21 mouse cellular contexts compared by ENCODE assay signal in the genomic region with DNA sequence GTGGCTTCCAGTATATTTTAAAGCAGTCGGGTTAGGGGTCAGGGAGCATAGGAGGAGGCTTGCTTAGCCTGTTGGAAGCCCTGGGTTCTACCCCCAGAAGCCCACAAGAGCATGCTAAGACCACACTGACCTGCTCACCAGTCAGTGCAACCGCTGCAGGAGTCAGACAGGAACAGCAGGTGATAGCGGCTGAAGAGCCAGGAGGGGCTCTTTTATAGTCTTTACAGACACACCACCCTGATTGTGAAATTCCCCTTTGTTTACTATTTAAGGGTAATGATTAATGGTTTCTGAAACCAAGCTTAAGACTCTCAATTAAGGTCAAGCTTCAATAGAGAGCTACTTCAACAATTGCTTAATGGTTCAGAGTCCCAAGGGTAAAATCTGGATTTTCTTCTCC. TPM values are rescaled to one million over a fixed set of nuclear protein-coding genes. Genes with fewer than 3 reads are reported as not detected.
DNase-seq lines count a peak whose midpoint lies in the region; ATAC-seq and TF ChIP-seq lines count a peak whose summit lies in the region.
"Had no signal": no experiment of that assay in that cellular context is flagged by ENCODE, and none has a peak within 500 bp of the region (broad histone marks: within the 10 kb centered on the region; RNA-seq: fewer than 3 reads in every experiment).

TSS of gene S100g (minus strand) at position 217 of the 400 bp plus-strand sequence.

- H3K4me3 ChIP-seq in lung, embryonic 16.5 days (ENCODE audit: low read length), result no peak within 1 kb of the TSS
- H3K4me3 ChIP-seq in kidney, embryonic 15.5 days (replicated peaks), result no peak within 1 kb of the TSS
- no peak within 1 kb of the TSS for H3K4me3 ChIP-seq in lung, postnatal 0 days (ENCODE audit: low read depth, low read length)
- no peak within 1 kb of the TSS for H3K4me3 ChIP-seq in hindbrain, embryonic 16.5 days (ENCODE audit: low read length)
- H3K4me3 ChIP-seq: embryonic facial prominence, embryonic 15.5 days; forebrain, embryonic 15.5 days; heart, embryonic 10.5 days; lung, embryonic 15.5 days had no signal

- H3K27ac ChIP-seq in lung, embryonic 16.5 days (ENCODE audit: low read length), result no peak within 1 kb of the TSS
- H3K27ac ChIP-seq in kidney, embryonic 15.5 days, result 0 out of 2 replicates have a peak within 1 kb of the TSS, but pooled peaks have one; percentile 9
- H3K27ac ChIP-seq in lung, postnatal 0 days (ENCODE audit: low read length), result no peak within 1 kb of the TSS
- no peak within 1 kb of the TSS for H3K27ac ChIP-seq in hindbrain, embryonic 16.5 days (ENCODE audit: low read depth, low read length)
- H3K27ac ChIP-seq: embryonic facial prominence, embryonic 15.5 days; forebrain, embryonic 15.5 days; heart, embryonic 10.5 days; lung, embryonic 15.5 days had no signal

- no peak within 1 kb of the TSS for H3K4me2 ChIP-seq in lung, embryonic 16.5 days (ENCODE audit: low read depth, low read length)
- H3K4me2 ChIP-seq in kidney, embryonic 15.5 days, result no peak within 1 kb of the TSS
- no peak within 1 kb of the TSS for H3K4me2 ChIP-seq in lung, postnatal 0 days (replicated peaks; ENCODE audit: low read depth, low read length)
- no peak within 1 kb of the TSS for H3K4me2 ChIP-seq in hindbrain, embryonic 16.5 days (ENCODE audit: low read length)
- H3K4me2 ChIP-seq: embryonic facial prominence, embryonic 15.5 days; forebrain, embryonic 15.5 days; lung, embryonic 15.5 days; midbrain, embryonic 11.5 days had no signal

- H3K27me3 ChIP-seq in lung, embryonic 16.5 days (ENCODE audit: control insufficient read depth, insufficient read depth, low read depth, low read length), result no peaks in the 10 kb centered on the region
- peaks cover 21% of the 10 kb centered on the region for H3K27me3 ChIP-seq in kidney, embryonic 15.5 days
- H3K27me3 ChIP-seq in lung, postnatal 0 days (replicated peaks; ENCODE audit: insufficient read depth, low read length), result no peaks in the 10 kb centered on the region
- H3K27me3 ChIP-seq in hindbrain, embryonic 16.5 days (replicated peaks; ENCODE audit: control insufficient read depth, insufficient read depth, low read length), result peaks cover 2% of the 10 kb centered on the region; the same call in 1 of the 2 replicates
- H3K27me3 ChIP-seq: lung, embryonic 15.5 days had no signal

- no peak for TF ChIP-seq CTCF in lung, postnatal 0 days (IDR thresholded peaks at IDR 0.05)

- WGBS in lung, embryonic 16.5 days, result 24% methylated on average over 3 of the region's 3 CpGs
- 38% methylated on average over 3 of the region's 3 CpGs for WGBS in kidney, embryonic 15.5 days
- 36% methylated on average over 3 of the region's 3 CpGs for WGBS in lung, postnatal 0 days
- WGBS in hindbrain, embryonic 16.5 days, result 37% methylated on average over 3 of the region's 3 CpGs

- peak; percentile 65 for TF ChIP-seq EP300 in lung, postnatal 0 days (IDR thresholded peaks at IDR 0.05)

- no peaks in the 10 kb centered on the region for H3K4me1 ChIP-seq in lung, embryonic 16.5 days (replicated peaks; ENCODE audit: control insufficient read depth, insufficient read depth, low read length)
- H3K4me1 ChIP-seq in kidney, embryonic 15.5 days, result no peaks in the 10 kb centered on the region
- no peaks in the 10 kb centered on the region for H3K4me1 ChIP-seq in lung, postnatal 0 days (ENCODE audit: insufficient read depth, low read depth, low read length)
- H3K4me1 ChIP-seq in hindbrain, embryonic 16.5 days (ENCODE audit: control insufficient read depth, insufficient read depth, low read depth, low read length), result no peaks in the 10 kb centered on the region
- H3K4me1 ChIP-seq: embryonic facial prominence, embryonic 15.5 days; forebrain, embryonic 15.5 days; heart, embryonic 10.5 days; lung, embryonic 15.5 days had no signal

- no peak for DNase-seq in lung, postnatal 10 days
- DNase-seq in lung, postnatal 0 days (ENCODE audit: low spot score), result peak; percentile 58
- no peak for DNase-seq in spleen, adult 12 weeks (ENCODE audit: low spot score)
- no peak for DNase-seq in heart, postnatal 10 days
- DNase-seq: adrenal gland, postnatal 36 days; heart, postnatal 4 days; left cerebral cortex, postnatal 4 days; right cerebral cortex, postnatal 14 days; thymus, postnatal 4 days had no signal

- H3K9ac ChIP-seq in lung, embryonic 16.5 days (ENCODE audit: low read length), result no peak within 1 kb of the TSS
- H3K9ac ChIP-seq in kidney, embryonic 15.5 days, result no peak within 1 kb of the TSS
- H3K9ac ChIP-seq in lung, postnatal 0 days (replicated peaks; ENCODE audit: low read depth), result no peak within 1 kb of the TSS
- no peak within 1 kb of the TSS for H3K9ac ChIP-seq in hindbrain, embryonic 16.5 days (ENCODE audit: low read depth, low read length)
- H3K9ac ChIP-seq: embryonic facial prominence, embryonic 15.5 days; forebrain, embryonic 15.5 days; lung, embryonic 15.5 days had no signal

- 0 out of 2 replicates have a peak, but pooled peaks have one; percentile 31 for ATAC-seq in lung, embryonic 16.5 days (ENCODE audit: low read depth)
- ATAC-seq in kidney, embryonic 15.5 days (replicated peaks; ENCODE audit: low FRiP score), result peak; percentile 64; the same call in 1 of the 2 replicates
- peak; percentile 75 for ATAC-seq in lung, postnatal 0 days
- ATAC-seq in hindbrain, embryonic 16.5 days, result no peak
- ATAC-seq: forebrain, embryonic 15.5 days had no signal

- H3K36me3 ChIP-seq in lung, embryonic 16.5 days (ENCODE audit: control insufficient read depth, insufficient read depth, low read length), result no peaks in the 10 kb centered on the region
- no peaks in the 10 kb centered on the region for H3K36me3 ChIP-seq in kidney, embryonic 15.5 days
- H3K36me3 ChIP-seq in lung, postnatal 0 days (ENCODE audit: insufficient read depth, low read length), result no peaks in the 10 kb centered on the region
- H3K36me3 ChIP-seq in hindbrain, embryonic 16.5 days (ENCODE audit: control insufficient read depth, insufficient read depth, low read length), result no peaks in the 10 kb centered on the region
- H3K36me3 ChIP-seq: embryonic facial prominence, embryonic 15.5 days; forebrain, embryonic 15.5 days; heart, embryonic 10.5 days; lung, embryonic 15.5 days had no signal

- H3K9me3 ChIP-seq in lung, embryonic 16.5 days (ENCODE audit: control insufficient read depth, low read length), result no peaks in the 10 kb centered on the region
- no peaks in the 10 kb centered on the region for H3K9me3 ChIP-seq in kidney, embryonic 15.5 days (replicated peaks)
- H3K9me3 ChIP-seq in lung, postnatal 0 days (ENCODE audit: low read length), result no peaks in the 10 kb centered on the region
- H3K9me3 ChIP-seq in hindbrain, embryonic 16.5 days (ENCODE audit: control insufficient read depth, low read length), result no peaks in the 10 kb centered on the region
- H3K9me3 ChIP-seq: embryonic facial prominence, embryonic 15.5 days; forebrain, embryonic 15.5 days; G1E; heart, embryonic 10.5 days; lung, embryonic 15.5 days had no signal

- intact Hi-C loops in heart, postnatal 10 days (cut with DNase I), result no loop called here

RNA-seq across cellular contexts. Expression of gene S100g, which starts in this region (rescaled TPM):
- polyA plus RNA-seq in lung, embryonic 16.5 days (2015; fragmentation: Nextera tagmentation; extraction: Ambion mirVana), result 1.9 and 2.8 TPM in 2 replicates
- polyA plus RNA-seq in kidney, embryonic 15.5 days (2015; fragmentation: Nextera tagmentation; extraction: Ambion mirVana), result 199 and 288 TPM in 2 replicates
- 1,178 and 1,226 TPM in 2 replicates for polyA plus RNA-seq in lung, postnatal 0 days (2015; fragmentation: Nextera tagmentation; extraction: Ambion mirVana)
- 0.62 and 1.7 TPM in 2 replicates for polyA plus RNA-seq in hindbrain, embryonic 16.5 days (2015; fragmentation: Nextera tagmentation; extraction: Ambion mirVana)
- total RNA-seq in heart, postnatal 10 days (2021), result not detected
- total RNA-seq: adrenal gland, postnatal 36 days; common myeloid progenitor, adult 5-6 weeks; G1E; heart, postnatal 4 days; layer of hippocampus, postnatal 25 days; left cerebral cortex, postnatal 4 days; neutrophil, adult 5-6 weeks had no signal
- polyA plus RNA-seq: G1E; midbrain, embryonic 11.5 days had no signal

Comparison
In these comparisons a context has a peak if more than half of its experiments do, and no peak if none do; other contexts are left out.
1. RNA of gene S100g (polyA plus RNA-seq): 1,178 to 1,226 TPM in lung, postnatal 0 days and 199 to 288 TPM in kidney, embryonic 15.5 days; 1.9 to 2.8 TPM in lung, embryonic 16.5 days and 0.62 to 1.7 TPM in hindbrain, embryonic 16.5 days; every median in the first group is over 10 times any median in the second.